Mouse (Mus musculus): ENCODE measurements around the gene G6pc2.

The G6pc2 gene

DNA sequence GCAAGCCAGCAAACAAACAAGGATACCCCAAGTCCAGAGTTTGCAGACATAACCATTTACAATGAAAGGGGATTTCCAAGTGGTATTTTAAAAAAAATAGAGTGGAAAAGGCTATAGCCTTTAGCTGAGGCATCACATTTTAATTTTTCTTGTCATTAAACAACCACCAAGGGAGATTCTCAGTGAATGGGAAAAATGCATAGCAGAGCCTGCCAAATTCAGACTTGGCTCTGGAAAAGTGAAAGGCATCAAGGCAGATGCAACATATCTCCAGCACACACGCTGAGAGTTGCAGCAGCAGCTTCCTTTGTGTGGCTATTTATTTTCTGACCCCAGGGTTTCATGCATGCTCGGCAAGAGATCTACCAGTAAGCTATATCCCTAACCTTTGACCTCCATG is 34.1 kb downstream of the G6pc2 start:
- no peak for DNase-seq

DNA sequence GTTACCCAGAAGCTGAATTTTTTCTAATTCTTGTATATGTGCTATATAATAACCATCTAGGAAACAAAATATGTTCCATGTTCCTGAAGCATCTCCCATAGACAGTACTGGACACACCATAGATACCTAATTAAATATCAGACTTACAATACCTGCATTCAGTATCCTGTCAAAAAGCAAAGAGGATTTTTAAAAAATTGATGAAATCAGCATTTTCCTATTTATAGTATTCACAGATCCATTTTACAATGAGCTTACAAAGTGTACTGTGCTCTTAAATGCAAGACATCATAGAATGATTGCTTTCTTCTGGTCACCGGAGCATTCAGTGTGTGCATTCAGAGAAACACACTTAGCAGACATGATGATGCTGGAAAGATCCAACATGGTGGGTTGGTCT is 36.2 kb downstream of the G6pc2 start:
- no peak for DNase-seq

DNA sequence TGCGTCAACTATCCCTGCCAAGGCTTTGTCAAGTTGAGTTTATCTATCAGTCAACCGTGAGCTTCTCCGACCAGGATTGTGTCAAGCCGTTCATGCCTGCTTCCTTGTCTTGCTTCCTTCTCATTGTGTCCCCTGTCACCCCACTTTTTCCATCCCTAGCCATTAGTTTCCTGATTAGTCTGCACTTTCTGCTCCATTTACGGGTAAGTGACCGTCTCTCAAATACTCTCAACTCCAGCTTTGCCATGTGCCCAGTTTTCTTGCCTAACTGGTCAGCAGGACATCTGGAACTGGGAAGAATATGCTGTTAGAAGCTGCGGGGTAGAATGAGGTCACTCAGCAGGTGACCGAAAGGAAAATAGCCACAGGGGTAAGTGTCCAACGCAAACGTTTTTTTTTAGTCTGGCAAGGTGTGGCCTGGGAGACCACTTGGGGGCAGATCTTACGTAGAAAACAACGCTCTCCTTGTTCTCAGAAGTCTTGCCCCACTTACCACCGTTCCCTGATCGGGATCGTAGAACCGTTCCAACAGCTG is 37.4 kb downstream of the G6pc2 start:
- DNase-seq, result no peak

DNA sequence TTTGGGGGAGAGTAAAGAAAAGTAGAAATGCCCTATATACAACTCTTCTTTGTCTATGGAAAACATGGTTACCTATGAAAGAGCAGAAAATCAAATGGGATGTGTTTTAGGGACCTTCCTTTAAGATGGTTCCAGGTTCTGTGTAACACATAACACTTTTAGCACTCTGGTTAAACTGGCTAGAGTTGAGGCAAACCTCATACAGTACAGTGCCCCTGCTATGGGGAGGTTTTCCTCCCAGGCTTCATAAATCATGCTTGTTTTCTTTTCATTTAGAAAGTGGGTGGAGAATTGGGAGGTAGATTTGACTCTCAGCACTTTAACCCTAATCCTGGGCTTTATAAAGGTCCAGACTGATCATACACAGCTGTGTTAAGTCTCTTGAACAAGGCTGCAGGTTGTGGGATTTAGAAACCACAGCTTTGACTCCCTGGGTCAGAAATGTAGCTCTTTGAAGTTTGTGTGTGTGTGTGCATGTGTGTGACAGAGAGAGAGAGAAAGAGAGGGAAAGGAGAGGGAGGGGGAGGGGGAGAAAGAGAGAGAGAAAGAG is 53.3 kb downstream of the G6pc2 start:
- DNase-seq, result no peak

- DNase-seq, result no peak
These were observed 65.0 kb downstream of the G6pc2 start for GRCm38 (mm10) chr2:69275875-69276274.

Measured in kidney, adult 18-20 months (tissue).